Mouse (Mus musculus) lung, adult 2 months (tissue): Measurements from ENCODE around the gene Sucnr1.

ENCODE experiments used
- CTCF ChIP-seq: fragments of 200-500 bp; IDR thresholded peaks from 2 replicates; pipeline ENCODE4 v1.5.1; 2011; ENCODE audit warnings: mild to moderate bottlenecking, low read length, control low read depth; ENCODE audit not compliant: insufficient read depth
- POLR2A ChIP-seq: fragments of 200-500 bp; IDR thresholded peaks from 2 replicates; pipeline ENCODE4 v1.6.1; 2011; ENCODE audit warnings: low read depth, mild to moderate bottlenecking, control low read depth, low read length, borderline replicate concordance; ENCODE audit errors: extremely low read depth

DNA sequence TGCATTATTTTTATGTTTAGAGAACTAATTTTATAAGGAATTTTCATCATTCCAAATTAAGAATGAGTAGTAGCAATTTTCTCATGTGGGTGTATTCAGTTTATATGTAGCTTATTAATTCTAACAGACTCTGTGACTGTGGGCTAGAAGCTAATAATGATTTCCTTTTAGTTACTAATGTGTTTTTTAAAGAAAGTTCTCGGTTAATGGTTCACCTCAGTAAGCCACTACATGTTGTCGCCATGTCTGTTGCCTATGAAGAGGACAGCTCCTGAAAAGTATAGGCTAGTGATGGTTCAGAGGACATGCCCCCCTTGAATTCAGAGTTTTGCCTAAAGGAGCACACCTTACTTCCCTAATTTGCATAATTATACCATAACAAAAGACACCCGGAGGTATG lies 1.1 kb downstream of the Sucnr1 start:
- TF ChIP-seq CTCF (no peak), POLR2A (no peak)
